Mouse (Mus musculus) cerebellum, adult 2 months (tissue): ENCODE data around the gene Plpp2.

ENCODE experiments used
- CTCF ChIP-seq: fragments of 200-500 bp; IDR thresholded peaks from 2 replicates; pipeline ENCODE4 v1.5.1; 2011; ENCODE audit warnings: low read depth, mild to moderate bottlenecking, control low read depth, low read length, moderate library complexity, borderline replicate concordance; ENCODE audit not compliant: insufficient read depth
- POLR2A ChIP-seq: fragments of 200-500 bp; IDR thresholded peaks from 2 replicates; pipeline ENCODE4 v1.6.1; 2011; ENCODE audit warnings: low read length, control low read depth, borderline replicate concordance; ENCODE audit not compliant: insufficient read depth

DNA sequence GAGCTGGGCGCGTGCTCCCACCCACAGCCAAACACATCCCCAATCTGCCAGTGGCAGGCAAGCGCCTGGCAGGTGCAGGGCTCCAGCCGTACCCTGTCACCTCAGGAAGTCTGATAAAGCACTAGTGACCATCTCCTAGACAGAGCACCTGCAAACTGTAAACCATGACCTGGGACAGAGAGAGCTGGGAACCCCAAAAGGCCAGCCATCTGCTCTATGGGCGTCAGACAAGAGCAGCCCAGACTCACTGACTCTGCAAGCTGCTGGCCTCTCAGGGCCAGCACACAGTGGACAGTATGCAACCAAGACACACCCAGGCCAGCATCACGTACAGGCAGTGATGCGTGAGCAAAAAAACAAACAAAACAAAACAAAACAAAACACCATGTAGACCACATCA is 45.3 kb upstream of the Plpp2 start:
- no peak for TF ChIP-seq CTCF
- TF ChIP-seq POLR2A: no peak
